Mouse (Mus musculus) lung, adult 18-20 months (tissue): Measurements from ENCODE around the gene Srp72.

Source experiments
- DNase-seq, 2 experiments: peaks; one replicate each; pipeline ENCODE4 v3.0.0; 2022; ENCODE audit warnings: mixed read lengths in 2 of 2

The Srp72 gene

DNA sequence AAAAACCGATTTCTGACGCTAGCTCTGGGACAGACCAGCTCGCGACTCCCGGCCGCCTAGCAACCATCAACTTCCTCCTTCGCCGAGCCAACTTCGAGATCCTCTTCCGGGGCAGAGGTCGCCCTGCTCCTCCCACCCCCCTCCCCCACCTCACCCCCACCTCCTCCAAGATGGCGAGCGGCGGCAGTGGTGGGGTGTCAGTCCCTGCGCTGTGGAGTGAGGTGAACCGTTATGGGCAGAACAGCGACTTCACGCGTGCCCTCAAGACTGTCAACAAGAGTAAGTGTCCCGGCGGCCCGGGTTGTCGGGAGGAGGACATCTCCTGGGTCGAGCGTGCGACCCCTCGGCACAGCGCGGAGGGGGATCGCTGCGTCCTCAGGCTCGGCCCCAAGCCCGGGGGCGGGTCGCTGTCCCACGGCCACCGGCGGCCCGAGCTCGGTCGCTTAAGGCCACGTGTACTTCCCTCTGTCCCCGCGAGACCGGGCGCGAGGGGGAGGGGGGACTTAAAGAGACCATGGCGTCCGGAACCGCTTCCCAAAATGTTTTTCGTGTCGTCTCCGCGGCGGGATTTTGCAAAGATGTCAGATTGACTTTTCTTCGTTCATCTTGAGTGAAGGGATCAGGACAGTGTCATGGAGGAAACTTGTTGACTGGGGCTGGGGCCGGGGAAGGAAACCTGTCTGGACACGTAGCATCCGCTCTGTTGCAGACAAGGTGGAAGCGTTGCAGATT, at the start of gene Srp72:
Srp72 (plus strand) TSS at position 130 of the 732 bp plus-strand sequence.
- DNase-seq = peak; percentile 80 to 82

DNA sequence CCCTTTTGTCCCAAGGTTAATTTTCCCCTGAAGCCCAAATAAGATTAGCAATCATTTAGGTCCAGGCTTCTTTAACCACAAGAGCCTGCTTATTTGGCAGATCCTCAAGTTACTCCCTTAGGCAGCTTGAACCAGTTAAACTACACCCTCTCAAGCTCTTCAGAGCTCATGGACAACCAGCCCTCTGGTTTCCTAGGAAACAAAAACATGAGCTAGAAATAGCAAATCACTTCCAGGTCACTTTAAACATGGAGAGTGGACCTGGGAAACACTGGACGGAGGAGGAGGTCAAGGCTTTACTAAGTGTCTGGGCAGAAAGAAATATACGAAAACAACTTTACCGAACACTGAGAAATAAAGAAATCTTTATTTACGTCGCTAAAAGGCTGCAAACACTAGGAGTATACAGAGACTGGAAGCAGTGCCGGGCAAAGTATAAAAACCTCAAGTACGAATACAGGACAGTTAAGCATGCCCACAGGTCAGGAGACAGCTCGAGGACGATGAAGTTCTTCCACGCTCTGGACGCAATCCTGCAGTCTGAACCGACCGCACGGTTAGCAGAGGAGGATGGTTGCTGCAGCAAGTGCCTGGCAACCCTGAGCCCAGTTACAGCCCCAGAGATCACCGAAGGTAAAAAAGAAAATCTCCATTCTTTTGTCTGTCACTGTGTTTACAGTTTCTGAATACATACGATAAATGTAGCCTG, 46.2 kb upstream of the Srp72 start:
- peak; percentile 17 to 76 for DNase-seq

DNA sequence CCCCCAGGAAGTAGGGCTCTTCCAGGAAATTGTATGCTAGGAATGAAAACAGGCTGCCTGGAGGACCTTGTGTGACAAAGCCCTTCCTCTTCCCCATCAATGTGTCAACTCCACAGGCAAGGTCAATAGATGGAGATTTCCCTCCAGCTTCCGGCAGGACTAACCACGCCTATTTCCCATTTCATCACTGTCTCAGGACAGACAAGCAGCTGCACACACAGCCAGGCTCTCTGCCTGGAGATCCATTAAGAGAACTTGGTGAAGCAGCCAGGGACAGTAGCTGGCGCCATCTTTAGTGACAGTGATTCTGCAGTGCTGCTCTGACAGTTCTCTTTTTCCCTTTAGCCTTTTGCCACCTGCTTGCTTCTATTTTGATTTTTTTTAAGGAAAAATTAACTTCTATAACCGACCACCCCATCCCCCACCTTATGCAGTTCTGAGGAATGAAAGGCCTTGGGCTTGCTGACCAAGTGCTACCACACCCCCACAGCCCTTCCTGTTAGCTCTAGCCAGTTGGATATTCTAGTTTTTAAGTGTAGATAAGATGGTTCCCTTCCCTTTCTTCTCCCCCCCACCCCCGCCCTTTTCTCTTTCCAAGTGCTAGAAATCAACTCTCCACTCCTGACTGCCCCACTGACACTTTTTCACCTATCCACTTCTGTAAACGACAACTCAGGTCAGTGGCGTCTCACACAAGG, 45.2 kb upstream of the Srp72 start:
- peak; percentile 26 to 40 for DNase-seq

DNA sequence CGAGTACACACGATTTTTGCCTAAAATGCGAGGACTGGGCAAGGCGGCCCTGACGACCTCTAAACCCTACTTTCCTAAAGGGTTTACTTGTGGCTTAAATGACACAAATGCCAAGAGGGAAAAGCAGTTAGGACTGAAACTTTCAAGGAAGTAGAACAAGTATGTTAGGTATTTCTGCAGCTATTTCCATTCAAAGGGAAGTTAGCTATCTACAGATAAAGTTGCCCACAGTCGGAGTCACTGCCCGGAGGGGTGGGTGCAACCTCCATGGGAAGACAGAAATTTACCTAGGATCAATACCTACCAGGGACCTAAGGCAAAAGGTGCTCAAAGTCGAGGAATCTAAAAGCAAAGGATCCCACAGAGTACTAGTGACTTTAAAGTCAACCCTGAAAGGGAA, 34.8 kb upstream of the Srp72 start:
- no peak for DNase-seq

DNA sequence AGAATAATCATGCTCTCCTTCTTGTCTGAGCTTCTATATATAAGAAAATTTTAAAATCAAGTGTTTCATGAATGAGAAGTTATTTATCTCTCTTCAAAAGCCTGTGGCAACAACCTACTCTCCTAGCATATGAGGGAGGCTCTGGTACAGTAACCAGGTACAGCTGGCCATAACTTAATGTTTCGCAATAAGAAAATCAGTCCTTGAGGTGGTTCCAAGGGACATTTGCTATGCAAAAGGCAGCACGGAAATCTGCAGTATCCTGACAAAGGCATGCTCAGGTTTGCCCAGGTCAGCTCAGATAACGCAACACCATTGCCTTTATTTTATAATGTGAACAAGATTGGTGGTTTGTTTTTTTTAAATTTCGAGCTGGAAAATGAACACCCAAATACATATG, 32.5 kb upstream of the Srp72 start:
- peak in 1 of 2 experiments; percentile 28 for DNase-seq

DNA sequence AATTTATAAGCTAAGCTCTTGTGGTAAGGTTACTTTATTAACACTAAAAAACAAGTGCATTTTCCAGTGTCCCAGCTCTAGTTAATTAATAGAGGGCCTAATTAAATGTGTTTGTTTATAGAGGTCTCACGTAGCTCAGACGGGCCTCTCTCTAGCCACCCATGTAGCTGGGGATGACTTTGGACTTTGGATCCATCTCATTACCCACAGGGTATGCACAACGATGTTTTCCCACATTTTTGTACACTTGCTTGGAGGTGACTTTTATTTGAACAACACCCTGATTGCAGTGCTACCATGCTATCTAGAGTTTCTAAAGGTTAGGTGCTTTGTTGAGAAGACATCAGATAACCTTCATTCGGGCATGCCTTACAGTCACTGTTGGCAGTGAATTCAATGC, 32.0 kb upstream of the Srp72 start:
- no peak for DNase-seq

DNA sequence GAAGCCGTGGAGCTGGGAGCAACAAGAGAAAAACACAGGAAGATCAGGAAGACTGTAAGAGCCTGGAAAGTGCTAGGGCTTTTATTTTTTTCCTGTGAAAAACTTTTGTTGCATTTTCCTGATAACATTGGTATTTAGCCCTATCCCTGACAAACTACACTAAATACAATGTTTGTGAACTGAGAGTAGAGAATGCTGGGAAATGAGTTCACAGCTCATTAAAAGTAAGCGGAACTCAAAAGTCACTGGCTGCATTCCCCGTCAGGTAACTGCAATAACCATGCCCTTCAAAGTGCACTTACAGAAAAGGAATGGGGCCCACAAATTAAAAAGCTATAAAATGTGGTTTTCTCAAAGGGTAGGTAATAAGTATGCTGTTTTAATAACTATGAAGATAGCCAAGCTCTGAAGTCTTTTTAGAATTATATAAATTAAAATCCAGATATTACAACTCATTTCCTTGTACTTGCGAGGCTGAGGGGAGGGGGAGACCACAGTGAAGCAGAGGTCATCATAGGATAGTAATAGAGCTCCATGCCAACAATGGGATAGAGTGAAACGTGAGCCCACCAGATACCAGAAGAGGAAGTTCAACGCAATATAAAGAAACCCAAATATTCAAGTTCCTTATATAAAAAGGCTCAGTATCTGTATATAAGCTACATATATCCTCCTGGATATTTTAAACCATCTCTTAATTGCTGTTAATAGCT, 29.4 kb upstream of the Srp72 start:
- no peak for DNase-seq

DNA sequence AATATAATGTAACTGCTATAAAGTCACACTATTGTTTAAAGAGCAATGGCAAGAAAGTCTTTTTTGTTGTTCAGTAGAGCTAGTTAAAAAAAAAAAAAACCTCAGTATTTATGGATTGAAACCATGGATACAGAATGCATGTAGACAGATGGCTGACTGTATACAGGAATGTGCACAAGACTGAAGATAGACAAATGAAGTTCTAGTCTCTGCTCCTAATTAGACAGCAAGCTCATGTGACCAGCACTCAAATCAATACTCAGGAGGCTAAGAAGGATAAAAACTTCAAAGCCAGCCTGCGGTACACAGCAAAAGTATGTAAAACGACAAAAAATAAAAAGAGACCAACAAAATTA, 28.8 kb upstream of the Srp72 start:
- no peak for DNase-seq

DNA sequence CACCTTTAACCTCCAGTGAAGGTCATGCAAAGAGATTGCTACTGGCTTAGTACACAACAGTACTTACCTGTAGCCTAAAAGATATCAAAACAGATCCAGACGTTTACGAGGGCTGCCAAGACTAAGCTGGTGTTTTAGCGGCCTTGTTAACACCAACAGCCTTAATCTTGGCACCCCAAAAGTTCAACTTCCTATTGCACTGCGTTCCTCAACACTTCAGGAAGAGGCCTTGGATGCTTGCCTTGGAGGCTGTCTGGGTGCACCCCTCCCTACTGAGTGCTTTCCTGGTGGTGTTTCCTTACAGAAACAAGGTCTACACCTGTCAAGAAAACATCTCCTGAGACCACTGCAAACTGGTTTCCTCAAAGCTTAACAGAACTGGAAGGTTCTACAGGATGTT, 27.3 kb upstream of the Srp72 start:
- no peak for DNase-seq

DNA sequence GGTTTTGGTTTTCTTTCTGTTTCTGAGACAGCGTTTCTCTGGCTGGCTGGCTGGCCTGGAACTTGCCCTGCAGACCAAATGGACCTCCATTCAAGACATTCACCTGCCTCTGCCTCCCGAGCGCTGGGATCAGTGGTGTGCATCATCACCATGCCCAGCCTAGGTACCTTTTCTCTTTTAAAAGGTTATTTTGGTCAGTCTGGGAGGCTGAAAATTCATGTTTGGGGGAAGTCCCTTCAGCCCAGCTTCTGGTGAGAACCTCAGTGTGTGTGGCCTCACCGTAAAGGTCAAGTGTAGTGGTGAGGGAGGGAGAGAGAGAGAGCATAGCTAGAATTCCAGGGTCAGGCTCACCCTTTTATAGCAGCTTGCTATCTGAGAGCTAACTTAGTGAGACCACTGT, 26.7 kb upstream of the Srp72 start:
- peak in 1 of 2 experiments; percentile 19 for DNase-seq

DNA sequence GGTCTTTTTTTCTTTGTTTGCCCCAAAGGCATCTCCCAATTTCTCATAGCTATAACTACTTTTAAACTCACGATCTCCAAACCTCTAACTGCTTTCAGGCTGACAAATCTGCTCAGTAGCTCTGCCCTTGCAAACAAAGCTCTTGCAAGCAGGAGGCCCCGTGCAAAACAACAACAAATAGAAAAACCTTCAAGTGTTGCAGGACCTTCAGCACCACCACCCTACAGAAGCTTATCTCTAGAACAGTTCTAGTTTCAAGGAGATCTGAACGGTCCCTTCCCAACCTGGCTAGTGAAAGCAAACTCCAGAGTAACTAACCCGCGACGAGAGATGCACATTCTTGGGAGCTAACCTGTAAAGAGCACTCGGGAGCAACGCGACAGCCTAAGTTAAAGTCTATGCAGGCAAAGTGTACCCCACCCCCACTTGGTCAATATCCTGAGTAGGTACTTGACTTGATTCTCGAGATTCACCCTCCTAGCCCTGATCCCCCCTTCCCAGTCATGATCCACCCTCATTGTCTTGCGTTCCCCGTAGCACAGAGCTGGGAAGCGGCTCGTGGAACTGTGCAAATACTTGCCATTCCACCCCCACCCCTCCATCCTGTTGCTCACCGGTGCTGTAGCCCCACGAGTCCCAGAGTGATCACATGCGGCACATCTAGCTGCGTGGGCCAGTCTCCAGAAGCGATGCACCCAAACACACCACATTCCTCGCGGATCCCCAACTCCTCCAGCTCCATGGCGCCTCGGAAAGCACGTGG, 24.0 kb upstream of the Srp72 start:
- no peak for DNase-seq

DNA sequence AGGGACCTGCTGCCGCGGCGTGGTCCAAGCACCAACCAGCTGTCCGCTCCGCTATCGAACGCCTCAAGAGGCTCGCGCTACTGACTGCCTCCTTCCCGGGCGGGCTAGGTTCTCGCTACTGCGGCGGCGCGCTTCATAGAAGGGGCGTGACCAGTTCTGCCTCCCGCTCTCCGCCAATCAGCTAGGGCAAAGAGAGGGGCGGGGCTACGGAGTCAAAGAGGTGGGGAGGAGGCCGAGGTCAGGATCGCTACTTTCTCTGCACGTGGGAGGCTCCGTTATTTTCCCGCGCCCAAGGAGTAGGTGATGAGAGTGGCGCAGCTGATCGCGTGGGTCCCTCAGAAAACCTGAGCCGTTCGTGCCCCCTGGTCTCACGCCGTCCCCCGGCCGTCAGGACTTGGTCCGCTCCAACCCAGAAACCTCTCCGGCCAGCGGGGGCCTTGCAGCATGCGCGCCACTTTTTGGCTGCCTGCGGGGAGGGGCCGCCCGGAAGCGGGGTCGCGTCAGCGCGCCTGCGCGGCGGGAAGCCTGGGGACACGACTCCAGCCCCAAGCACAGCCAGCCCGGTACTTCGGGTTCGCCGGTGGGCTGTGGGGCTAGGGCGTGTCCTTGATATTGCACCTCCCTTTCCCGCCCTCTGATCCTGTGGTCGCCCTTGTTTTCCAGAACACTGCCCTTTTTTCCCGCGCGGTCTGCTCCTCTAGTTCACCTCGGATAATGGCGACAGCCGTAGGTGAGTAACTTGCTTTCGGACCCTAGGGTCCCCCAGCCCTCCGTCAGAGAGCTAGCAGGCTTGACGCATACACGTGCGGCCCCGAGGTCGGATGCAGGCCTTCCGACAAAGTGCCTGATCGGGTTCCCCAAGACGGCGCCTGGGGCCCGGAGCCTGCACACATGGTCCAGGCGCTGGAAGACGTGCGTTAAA, 23.1 kb upstream of the Srp72 start, which contains the start of the genes Paics and Ppat:
Paics (plus strand) TSS at position 202 of the 922 bp plus-strand sequence.
Ppat (minus strand) TSS at position 473 of the 922 bp plus-strand sequence.
- DNase-seq = peak; percentile 99

DNA sequence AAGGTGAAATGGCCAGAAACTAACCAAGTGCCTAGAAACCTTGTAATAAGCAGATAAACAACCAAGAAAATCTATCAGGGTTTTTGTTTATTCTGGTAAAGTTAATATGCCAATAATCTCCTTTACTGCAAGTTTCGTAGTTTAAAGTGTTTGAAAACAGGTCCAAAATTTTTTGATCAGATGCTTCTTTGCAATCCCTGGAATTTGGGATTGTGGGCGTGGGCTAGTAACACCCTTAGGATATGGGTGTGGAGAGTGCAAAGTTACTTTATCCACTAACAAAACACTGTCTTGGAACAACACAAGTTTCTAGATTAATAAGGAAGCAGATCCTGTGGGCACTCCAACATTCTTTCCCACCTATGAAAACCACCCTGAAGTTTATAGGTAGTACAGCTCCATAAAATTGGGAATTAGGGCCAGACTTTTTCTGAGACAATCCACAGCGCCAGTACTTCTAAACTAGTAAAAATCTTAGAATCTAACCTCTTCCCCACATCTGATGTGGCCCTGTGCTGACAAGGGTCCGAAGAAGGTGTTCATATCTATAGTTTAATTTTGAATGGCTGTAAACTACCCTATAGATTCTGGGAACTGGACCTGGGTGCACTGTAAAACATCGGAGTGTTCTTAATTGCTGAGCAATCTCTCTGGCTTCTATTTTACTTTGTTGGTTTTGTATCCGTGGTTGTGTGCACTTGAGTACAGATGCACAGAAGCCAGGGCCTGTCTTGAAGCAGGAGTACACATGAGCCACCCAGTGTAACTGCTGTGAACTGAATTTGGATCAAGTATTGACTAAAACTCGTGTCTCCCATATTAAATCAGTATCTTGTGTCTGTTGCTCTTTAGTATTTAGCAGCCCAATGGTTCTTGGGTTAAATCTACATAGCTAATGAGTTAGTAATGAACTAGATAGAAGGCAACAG, 22.1 kb upstream of the Srp72 start:
- peak in 1 of 2 experiments; percentile 23 for DNase-seq

DNA sequence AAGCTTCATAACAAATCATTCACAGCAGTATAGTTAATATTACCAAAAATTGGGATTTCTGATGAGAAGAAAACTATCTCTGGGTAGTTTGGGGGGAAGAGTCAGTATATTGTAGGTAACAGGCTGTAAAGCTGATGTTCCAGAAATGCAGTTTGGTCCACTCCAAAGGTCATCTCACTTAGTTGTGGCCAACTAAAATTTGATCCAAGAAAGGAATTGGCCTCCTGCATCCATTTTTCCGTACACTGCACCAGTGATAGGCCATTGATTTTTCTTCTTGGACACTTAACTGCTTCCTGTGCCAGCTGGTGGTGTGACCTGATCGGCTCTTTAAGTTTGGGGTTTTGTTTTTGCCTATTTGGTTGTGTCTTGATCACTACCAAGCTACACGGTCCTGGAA, 20.7 kb upstream of the Srp72 start:
- DNase-seq = no peak

DNA sequence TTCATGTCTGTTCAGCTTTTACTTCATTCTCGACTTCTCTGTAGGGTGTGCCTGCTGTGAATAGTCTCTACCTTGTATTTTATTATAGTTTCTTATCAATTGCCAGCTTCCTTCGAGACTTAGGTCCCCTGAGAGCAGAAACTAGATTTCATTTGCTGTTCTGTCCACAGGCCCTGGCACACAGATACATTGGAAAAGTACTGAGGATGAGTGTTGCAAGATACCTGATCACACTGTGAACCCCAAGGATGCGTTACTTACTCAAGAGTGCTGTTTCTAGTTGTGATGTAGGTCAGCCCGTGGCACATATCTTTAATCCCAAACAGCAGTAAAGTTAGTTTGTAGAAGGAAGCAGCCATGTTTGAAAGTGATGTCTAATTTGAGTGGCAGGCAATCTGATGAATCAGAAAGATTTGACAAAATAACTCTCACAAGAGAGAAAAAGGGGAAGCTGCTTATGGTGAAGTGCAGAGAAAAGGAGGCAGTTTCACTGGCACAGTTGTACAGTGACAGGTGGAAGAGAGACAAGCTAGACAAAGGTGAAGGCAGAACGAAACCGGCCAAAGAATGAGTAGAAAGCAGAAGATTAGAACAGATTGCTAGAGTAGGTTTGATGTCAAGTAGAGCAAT, 20.1 kb upstream of the Srp72 start:
- DNase-seq = no peak

DNA sequence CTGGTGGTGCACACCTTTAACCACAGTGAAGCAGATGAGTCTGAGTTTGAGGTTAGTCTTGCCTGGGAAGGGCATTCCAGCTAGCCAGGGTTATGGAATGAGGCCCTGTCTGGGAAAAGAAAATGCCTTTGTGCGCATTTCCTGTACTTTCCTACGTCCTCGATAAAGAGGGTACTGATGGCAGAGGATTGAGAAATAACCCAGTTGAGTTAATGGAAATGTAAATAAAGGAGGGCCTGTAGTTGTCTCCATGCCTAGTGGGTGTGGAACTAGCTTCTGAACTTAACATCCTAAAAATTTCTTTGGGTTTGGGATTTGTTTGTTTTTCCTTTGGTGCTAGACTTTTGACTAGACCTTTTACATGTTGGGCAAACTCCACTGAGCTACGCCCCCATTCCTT, 19.0 kb upstream of the Srp72 start:
- DNase-seq = peak in 1 of 2 experiments; percentile 33

DNA sequence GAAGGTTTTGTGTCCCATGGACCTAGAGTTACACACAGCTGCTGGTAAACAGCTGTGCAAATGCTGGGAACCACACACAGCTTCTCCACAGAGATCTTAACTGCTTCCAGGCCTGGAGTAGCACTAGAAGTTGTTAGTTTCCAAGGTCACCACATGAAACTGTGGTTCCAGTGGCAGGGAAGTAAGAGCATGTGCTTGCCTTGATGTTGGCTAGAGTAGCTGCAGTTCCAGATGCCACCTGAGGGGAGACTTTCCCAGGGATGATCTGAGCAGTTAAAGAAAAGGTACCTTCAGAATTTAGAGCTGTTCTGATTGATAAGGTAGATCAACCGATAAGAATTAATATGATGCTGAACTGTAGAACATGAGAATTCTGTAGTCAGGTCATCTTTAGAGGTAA, 16.5 kb upstream of the Srp72 start:
- DNase-seq = no peak

DNA sequence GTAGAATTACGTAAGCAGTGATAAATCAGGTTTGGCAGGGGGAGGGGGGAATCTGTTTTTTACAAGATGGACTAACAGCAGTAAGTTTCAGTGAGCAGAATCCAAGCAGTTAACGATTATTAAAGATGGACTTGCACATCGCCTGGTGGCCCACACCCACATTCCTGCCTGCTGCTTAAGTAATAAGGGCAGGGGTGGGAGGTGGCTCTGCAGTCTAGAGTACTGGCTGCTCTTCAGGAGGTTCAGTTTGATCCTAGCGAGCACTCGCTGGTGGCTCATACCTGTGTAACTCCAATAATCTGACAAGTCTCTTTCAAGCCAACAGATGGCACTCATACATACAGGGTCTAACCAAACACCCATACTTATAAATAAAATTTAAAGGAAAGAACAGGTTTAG, 14.9 kb upstream of the Srp72 start:
- peak; percentile 24 to 54 for DNase-seq

DNA sequence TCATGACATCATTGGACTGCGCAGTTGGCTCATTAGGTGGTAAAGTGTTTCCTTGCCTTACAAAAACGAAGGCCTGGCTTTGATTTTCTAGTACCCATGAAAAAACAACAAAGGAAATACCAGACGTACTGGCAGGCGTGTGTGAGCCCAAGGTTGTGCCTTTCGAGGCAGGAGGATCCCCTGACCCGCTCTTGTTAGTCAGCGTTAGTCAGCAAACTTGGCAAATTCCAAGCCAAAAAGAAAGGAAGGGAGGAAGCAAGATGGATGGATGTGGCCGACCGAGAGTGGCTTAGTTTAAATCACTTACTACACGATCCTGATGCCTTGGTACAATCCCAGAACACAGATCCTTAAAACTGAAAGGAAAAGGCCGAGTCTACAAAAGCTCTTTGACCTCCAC, 11.9 kb upstream of the Srp72 start:
- DNase-seq = no peak
